Mouse (Mus musculus): ENCODE measurements around the gene Atp5d. TPM values are rescaled to one million over a fixed set of nuclear protein-coding genes. Genes with fewer than 3 reads are reported as not detected.

Gene Atp5d
- total RNA-seq, 2 experiments from 2014 or later = 535 to 725 TPM

GRCm38 (mm10) chr10:80104181-80104580 lies 34.3 kb upstream of the Atp5d start:
- intact Hi-C loops (cut with DNase I) = no loop called here

GRCm38 (mm10) chr10:80105460-80105859 lies 33.0 kb upstream of the Atp5d start, which contains the start of gene Sbno2:
Sbno2 (minus strand) TSS chr10:80105571.
- no peak for DNase-seq
- Histone ChIP-seq H3K4me3 (no peak within 1 kb of the TSS), H3K27ac (no peak within 1 kb of the TSS)
- no peak for TF ChIP-seq CTCF (IDR thresholded peaks at IDR 0.05)
- intact Hi-C loops (cut with DNase I) = no loop called here

More at GRCm38 (mm10) chr10:80104181-80104580, 34.3 kb upstream of the Atp5d start:
- H3K27ac ChIP-seq = no peak overlapping the region
- no peak for TF ChIP-seq CTCF (IDR thresholded peaks at IDR 0.05)
- H3K4me3 ChIP-seq = no peak overlapping the region
- no peak for DNase-seq

DNA sequence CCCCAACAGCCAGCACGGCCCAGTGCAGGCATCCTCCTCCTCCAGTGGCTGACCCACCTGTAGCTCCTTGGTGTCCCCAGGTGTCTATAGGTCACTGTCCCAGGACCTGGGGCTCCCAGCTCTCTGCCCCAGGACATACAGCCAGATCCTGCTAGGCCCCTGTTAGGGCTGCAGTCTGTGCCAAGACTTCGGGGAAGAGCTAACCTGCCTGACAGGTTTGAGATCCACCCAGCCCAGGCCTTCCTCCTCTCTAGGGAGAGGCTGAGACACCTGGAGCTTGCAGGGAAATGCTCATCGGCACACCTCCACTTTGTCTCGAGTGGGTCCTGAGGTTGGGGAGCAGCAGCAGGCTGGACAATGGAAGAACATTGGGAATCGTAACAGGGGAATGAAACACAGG lies 32.5 kb upstream of the Atp5d start:
- Histone ChIP-seq H3K27ac (no peak overlapping the region), H3K4me3 (no peak overlapping the region)
- no peak for TF ChIP-seq CTCF (IDR thresholded peaks at IDR 0.05)
- intact Hi-C loops (cut with DNase I) = no loop called here
- DNase-seq = no peak

DNA sequence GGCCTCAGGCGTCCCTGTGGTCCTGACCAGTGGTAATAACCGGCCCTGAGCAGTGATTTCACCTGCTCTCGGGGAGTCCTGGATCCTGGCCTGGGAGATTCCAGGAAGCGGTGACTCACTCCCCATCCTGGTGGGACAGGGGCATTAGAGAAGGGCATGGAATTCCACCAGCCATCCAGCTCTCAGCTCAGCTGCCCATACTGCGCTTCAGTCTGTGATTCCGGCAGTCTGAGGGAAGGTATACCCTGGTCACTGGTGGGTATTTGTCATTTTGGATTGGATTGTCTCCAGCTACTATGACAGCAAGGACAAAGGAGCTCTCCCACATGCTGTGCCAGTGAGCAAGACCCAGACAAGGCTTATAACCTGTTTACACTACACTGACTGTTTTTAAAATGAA lies 30.8 kb upstream of the Atp5d start:
- no peak for DNase-seq
- intact Hi-C loops (cut with DNase I) = no loop called here
- peak overlapping the region; percentile 12; the same call in 1 of the 2 replicates for H3K27ac ChIP-seq
- H3K4me3 ChIP-seq = no peak overlapping the region
- no peak for TF ChIP-seq CTCF (IDR thresholded peaks at IDR 0.05)

DNA sequence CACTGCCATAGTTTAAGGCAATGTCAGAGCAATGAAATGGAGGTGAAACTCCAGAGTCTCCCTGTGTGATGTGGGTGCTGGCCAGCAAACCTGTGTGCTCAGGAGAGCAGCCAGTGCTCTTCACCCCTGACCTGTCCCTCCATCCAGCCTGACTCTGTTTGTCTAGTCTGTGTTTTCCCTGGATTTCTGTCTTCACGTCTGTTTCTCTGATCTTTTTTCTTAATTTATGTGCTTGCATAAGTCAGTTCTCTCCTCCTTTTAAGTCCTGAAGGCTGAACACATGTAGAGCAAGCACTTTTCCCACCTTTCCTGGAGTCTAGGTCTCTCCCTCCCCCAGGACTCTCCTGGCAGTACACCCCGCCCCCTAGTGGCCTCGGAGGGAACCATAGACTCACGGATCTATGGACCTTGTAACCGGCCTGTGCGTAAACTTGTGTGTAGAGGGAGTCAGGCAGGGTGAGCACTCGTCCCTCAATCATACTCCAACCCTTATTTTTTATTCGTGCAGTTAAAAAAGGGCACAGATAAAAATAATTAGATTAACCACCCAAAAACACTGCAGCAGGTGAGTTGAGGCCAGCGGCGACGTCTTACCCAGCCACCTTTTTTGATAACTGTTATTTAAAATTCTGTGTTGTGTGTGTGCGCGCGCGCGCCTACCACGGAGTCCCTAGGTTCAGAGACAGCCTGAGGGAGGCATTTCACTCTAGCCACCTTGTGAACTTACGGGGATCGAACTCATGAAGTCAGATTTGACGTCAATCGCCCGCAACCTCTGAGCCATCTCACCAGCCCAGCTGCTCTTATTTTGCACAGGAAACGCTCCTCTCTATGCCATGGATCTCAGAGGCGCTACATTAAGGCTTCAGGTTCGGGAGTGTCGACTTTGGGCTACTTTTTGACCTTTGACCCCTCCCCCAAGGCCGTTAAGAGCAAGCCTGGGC lies 23.8 kb upstream of the Atp5d start:
- TF ChIP-seq CTCF (IDR thresholded peaks at IDR 0.05) = peak; percentile 99
- Histone ChIP-seq H3K27ac (peak overlapping the region; percentile 99), H3K4me3 (peak overlapping the region; percentile 100)
- DNase-seq = peak; percentile 94
- intact Hi-C loops (cut with DNase I) = loop anchor here (1.0 to 5.0 kb wide), 5 partner anchors 27 to 128 kb away; partner anchors contain the start of gene Polr2e

DNA sequence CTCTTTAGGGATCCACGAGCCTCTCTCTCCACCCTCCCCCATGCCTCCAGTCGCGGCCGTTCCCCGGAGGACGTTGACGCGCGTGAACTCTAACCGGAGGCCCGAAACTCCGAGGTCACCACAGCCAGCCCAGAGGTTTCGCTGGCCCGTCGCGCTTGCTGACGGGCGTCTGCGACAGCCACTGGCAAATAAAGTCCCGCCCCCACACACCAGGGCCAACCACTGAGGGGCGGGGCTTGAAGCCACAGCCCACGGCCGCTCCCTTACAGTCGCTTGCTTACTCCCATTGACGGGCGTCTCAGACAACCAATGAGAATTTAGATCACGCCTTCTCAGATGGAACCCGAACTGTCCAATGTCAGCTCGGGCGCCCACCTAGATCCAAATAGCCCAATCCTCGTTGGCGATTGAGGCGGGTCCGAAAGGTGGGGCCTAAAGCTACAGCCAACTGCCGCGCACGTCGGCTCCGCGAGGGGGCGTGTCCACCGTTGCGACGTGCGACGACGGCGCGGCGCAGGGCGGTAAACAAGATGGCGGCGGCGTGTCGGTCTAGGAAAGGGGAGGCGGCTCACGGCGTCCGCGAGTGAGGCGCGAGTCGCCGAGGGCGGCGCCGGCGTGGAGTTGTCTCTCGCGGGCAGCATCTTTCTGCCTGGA lies 23.0 kb upstream of the Atp5d start, which contains the start of gene Stk11:
Gene Stk11, plus strand, starts transcription at position 514 of the 654 bp plus-strand sequence.
- Histone ChIP-seq H3K4me3 (peak within 1 kb of the TSS; percentile 100), H3K27ac (peak within 1 kb of the TSS; percentile 99)
- intact Hi-C loops (cut with DNase I) = loop anchor here (1.0 to 2.0 kb wide), 3 partner anchors 26 to 129 kb away; partner anchors contain the start of gene Polr2e
- peak; percentile 99 for DNase-seq
- peak; percentile 5; the same call in 1 of the 2 replicates for TF ChIP-seq CTCF (IDR thresholded peaks at IDR 0.05)

DNA sequence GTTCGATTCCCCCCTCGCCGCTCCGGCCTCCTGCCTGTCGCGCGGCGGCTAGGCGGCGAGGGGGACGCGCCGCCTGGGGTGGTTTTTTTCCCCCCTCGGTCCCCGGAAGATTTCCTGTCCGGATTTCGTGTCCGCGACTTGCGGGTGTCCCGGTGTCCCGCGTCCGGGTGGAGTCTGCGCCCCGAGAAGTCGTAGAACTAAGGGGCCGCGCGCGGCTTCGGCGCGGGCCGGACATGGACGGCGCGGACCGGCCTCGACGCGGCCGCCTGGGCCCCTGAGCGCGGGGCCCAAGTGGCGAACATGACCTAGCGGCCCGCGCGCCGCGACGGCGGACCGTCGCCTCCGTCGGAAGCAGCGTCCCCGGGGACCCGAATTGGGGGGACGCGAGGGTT lies 22.5 kb upstream of the Atp5d start:
- intact Hi-C loops (cut with DNase I) = loop anchor here (1.0 to 2.0 kb wide), 3 partner anchors 25 to 129 kb away; partner anchors contain the start of gene Polr2e
- H3K27ac ChIP-seq = peak overlapping the region; percentile 96
- DNase-seq = no peak
- TF ChIP-seq CTCF (IDR thresholded peaks at IDR 0.05) = no peak
- peak overlapping the region; percentile 100 for H3K4me3 ChIP-seq

DNA sequence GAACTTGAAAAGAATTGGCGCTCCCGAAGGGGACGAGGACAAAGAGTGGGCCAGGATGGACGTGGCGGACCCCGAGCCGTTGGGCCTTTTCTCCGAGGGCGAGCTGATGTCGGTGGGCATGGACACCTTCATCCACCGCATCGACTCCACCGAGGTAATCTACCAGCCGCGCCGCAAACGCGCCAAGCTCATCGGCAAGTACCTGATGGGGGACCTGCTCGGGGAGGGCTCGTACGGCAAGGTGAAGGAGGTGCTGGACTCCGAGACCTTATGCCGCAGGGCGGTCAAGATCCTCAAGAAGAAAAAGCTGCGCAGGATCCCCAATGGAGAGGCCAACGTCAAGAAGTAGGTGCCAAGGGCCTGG lies 21.9 kb upstream of the Atp5d start:
- intact Hi-C loops (cut with DNase I) = no loop called here

DNA sequence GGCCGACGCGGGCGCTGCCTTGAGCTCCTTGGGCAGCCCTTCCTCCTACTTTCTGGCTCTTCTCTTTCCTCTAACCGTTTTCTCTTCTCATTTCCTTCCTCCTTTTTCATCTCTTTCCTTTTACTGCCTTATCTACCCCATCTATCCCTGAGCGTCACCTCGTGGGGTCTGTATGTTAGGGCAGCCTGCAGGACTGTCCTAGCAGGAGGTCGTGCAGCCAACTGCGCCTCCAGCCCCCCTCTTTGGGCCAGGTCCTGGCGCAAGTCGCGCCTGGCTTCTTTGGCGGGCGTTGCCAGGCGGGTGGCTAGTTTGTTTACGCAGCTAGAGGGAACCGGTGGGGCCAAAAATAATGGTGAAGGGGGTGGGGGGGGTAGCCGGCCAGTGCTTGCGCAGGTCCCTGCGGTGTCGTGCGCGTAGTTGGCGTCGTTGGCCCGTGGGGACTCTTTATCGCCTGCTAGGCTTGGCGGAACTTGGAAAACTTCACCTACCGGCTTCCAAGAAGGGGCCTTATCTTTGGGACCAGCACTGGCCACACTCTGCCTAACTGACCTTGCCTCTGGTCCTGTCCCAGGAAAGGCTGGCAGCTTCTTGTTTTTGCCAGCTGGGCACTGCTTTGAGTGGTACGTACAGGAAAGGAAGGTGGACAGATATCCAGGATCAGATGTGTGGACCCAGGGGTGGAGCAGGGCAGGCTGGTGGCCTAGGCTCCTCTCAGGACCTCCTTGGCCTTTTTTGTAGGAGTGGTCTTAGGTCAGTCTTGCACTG lies 21.3 kb upstream of the Atp5d start:
- Histone ChIP-seq H3K4me3 (peak overlapping the region; percentile 100), H3K27ac (peak overlapping the region; percentile 96)
- intact Hi-C loops (cut with DNase I) = no loop called here
- peak; percentile 91 for DNase-seq
- peak; percentile 34 for TF ChIP-seq CTCF (IDR thresholded peaks at IDR 0.05)

More for the DNA sequence above, 21.9 kb upstream of the Atp5d start:
- TF ChIP-seq CTCF (IDR thresholded peaks at IDR 0.05) = no peak
- H3K27ac ChIP-seq = peak overlapping the region; percentile 96
- peak; percentile 56 for DNase-seq
- H3K4me3 ChIP-seq = peak overlapping the region; percentile 100

DNA sequence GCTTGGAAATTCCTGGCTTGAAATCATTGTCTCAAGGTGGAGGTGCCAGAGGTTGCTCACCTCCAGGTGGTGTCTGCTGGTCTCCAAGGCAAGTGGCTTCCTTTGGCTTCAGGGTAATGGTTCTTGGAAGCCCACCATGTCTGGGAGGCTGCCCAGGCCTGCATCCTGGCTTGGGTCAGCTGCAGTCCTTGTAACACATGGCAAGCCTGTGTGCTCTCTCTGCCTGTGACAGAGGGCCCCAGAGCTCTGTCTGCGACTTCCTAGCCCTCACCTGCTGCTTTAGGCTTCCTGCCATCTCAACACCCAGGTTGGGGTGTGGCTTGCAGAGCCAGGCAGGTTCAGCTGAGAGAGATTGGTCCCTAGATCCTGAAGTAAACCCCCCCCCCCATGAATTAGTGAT lies 20.7 kb upstream of the Atp5d start:
- intact Hi-C loops (cut with DNase I) = loop anchor here (2.0 kb wide), 1 partner anchor 21 kb away; the partner anchor contains the start of gene Atp5d
- H3K27ac ChIP-seq = peak overlapping the region; percentile 96
- TF ChIP-seq CTCF (IDR thresholded peaks at IDR 0.05) = no peak
- DNase-seq = no peak
- peak overlapping the region; percentile 100 for H3K4me3 ChIP-seq

- Histone ChIP-seq H3K27ac (peak overlapping the region; percentile 96), H3K4me3 (peak overlapping the region; percentile 100)
- intact Hi-C loops (cut with DNase I) = loop anchor here (2.0 kb wide), 1 partner anchor 20 kb away; the partner anchor contains the start of gene Atp5d
- DNase-seq = no peak
- TF ChIP-seq CTCF (IDR thresholded peaks at IDR 0.05) = no peak
Observed at GRCm38 (mm10) chr10:80118552-80118951, 19.9 kb upstream of the Atp5d start.

GRCm38 (mm10) chr10:80120146-80120545 lies 18.3 kb upstream of the Atp5d start:
- Histone ChIP-seq H3K27ac (peak overlapping the region; percentile 96), H3K4me3 (peak overlapping the region; percentile 100)
- intact Hi-C loops (cut with DNase I) = no loop called here
- TF ChIP-seq CTCF (IDR thresholded peaks at IDR 0.05) = no peak
- peak; percentile 79 for DNase-seq

Data from gastrocnemius, adult 2 months (tissue).